Mouse (Mus musculus): Measurements from ENCODE around the gene Maz. TPM values are rescaled to one million over a fixed set of nuclear protein-coding genes. Genes with fewer than 3 reads are reported as not detected.

Gene Maz
- polyA plus RNA-seq, 1 experiment from 2014 or later, result 42.2 TPM

- 81% methylated on average over 6 of the region's 6 CpGs for WGBS (ENCODE audit: insufficient replicate concordance)
- Histone ChIP-seq H3K36me3 (peaks cover 24% of the 10 kb centered on the region), H3K4me3 (replicated peaks) (peak overlapping the region; percentile 86; the same call in 1 of the 2 replicates), H3K27ac (no peak overlapping the region), H3K4me1 (replicated peaks) (peaks cover 86% of the 10 kb centered on the region), H3K4me2 (peak overlapping the region; percentile 95), H3K9ac (peak overlapping the region; percentile 73; the same call in 1 of the 2 replicates), H3K9me3 (replicated peaks) (no peaks in the 10 kb centered on the region), H3K27me3 (no peaks in the 10 kb centered on the region)
- ATAC-seq (ENCODE audit: low read depth) (no peak), DNase-seq (no peak)
Measured at GRCm38 (mm10) chr7:127013385-127013784, 13.5 kb downstream of the Maz start.

- DNase-seq (no peak), ATAC-seq (ENCODE audit: low read depth) (no peak)
- no peaks in the 10 kb centered on the region for H3K27me3 ChIP-seq
- H3K4me3 ChIP-seq (replicated peaks), result no peak overlapping the region
- H3K4me2 ChIP-seq, result no peak overlapping the region
- no peak overlapping the region for H3K27ac ChIP-seq
- peaks cover 24% of the 10 kb centered on the region for H3K36me3 ChIP-seq
- 89% methylated on average over 10 of the region's 10 CpGs for WGBS (ENCODE audit: insufficient replicate concordance)
- H3K9ac ChIP-seq, result no peak overlapping the region
- H3K9me3 ChIP-seq (replicated peaks), result no peaks in the 10 kb centered on the region
- H3K4me1 ChIP-seq (replicated peaks), result peaks cover 86% of the 10 kb centered on the region
Measured at GRCm38 (mm10) chr7:127012845-127013244, 14.0 kb downstream of the Maz start.

- 72% methylated on average over 6 of the region's 6 CpGs for WGBS (ENCODE audit: insufficient replicate concordance)
- DNase-seq (no peak), ATAC-seq (ENCODE audit: low read depth) (no peak)
- Histone ChIP-seq H3K4me3 (replicated peaks) (no peak overlapping the region), H3K27ac (0 out of 2 replicates have a peak overlapping the region, but pooled peaks have one; percentile 32), H3K4me1 (replicated peaks) (peaks cover 86% of the 10 kb centered on the region), H3K9ac (no peak overlapping the region), H3K9me3 (replicated peaks) (no peaks in the 10 kb centered on the region), H3K4me2 (no peak overlapping the region), H3K36me3 (peaks cover 24% of the 10 kb centered on the region), H3K27me3 (no peaks in the 10 kb centered on the region)
Measured at GRCm38 (mm10) chr7:127012374-127012773, 14.5 kb downstream of the Maz start.

GRCm38 (mm10) chr7:127011717-127012116, 15.1 kb downstream of the Maz start:
- Histone ChIP-seq H3K4me3 (replicated peaks) (no peak overlapping the region), H3K4me2 (no peak overlapping the region), H3K27ac (peak overlapping the region; percentile 38), H3K9me3 (replicated peaks) (no peaks in the 10 kb centered on the region), H3K27me3 (no peaks in the 10 kb centered on the region), H3K4me1 (replicated peaks) (peaks cover 88% of the 10 kb centered on the region), H3K36me3 (peaks cover 24% of the 10 kb centered on the region), H3K9ac (0 out of 2 replicates have a peak overlapping the region, but pooled peaks have one; percentile 5)
- WGBS (ENCODE audit: insufficient replicate concordance), result 72% methylated on average over 2 of the region's 2 CpGs
- DNase-seq (no peak), ATAC-seq (ENCODE audit: low read depth) (no peak)

GRCm38 (mm10) chr7:127011051-127011450, 15.8 kb downstream of the Maz start:
- DNase-seq, result no peak
- Histone ChIP-seq H3K9ac (no peak overlapping the region), H3K9me3 (replicated peaks) (no peaks in the 10 kb centered on the region), H3K4me2 (no peak overlapping the region), H3K4me1 (replicated peaks) (peaks cover 86% of the 10 kb centered on the region), H3K27ac (peak overlapping the region; percentile 9; the same call in 1 of the 2 replicates), H3K36me3 (peaks cover 24% of the 10 kb centered on the region), H3K4me3 (replicated peaks) (no peak overlapping the region), H3K27me3 (no peaks in the 10 kb centered on the region)
- WGBS (ENCODE audit: insufficient replicate concordance), result 88% methylated on average over 2 of the region's 2 CpGs
- ATAC-seq (ENCODE audit: low read depth), result no peak

- peak overlapping the region; percentile 64 for H3K9ac ChIP-seq
- DNase-seq (no peak), ATAC-seq (ENCODE audit: low read depth) (no peak)
- peak overlapping the region; percentile 93 for H3K27ac ChIP-seq
- peak overlapping the region; percentile 56; the same call in 1 of the 2 replicates for H3K4me2 ChIP-seq
- H3K27me3 ChIP-seq, result no peaks in the 10 kb centered on the region
- H3K4me1 ChIP-seq (replicated peaks), result peaks cover 75% of the 10 kb centered on the region
- peaks cover 12% of the 10 kb centered on the region for H3K36me3 ChIP-seq
- no peak overlapping the region for H3K4me3 ChIP-seq (replicated peaks)
- 79% methylated on average over 17 of the region's 17 CpGs for WGBS (ENCODE audit: insufficient replicate concordance)
- no peaks in the 10 kb centered on the region for H3K9me3 ChIP-seq (replicated peaks)
Measured at GRCm38 (mm10) chr7:127009307-127010085, 17.3 kb downstream of the Maz start.

GRCm38 (mm10) chr7:127008239-127009019, 18.4 kb downstream of the Maz start:
- DNase-seq (peak; percentile 79), ATAC-seq (ENCODE audit: low read depth) (peak; percentile 96)
- Histone ChIP-seq H3K36me3 (peaks cover 10% of the 10 kb centered on the region), H3K4me3 (replicated peaks) (peak overlapping the region; percentile 12; the same call in 1 of the 2 replicates), H3K4me2 (peak overlapping the region; percentile 56), H3K9me3 (replicated peaks) (no peaks in the 10 kb centered on the region), H3K4me1 (replicated peaks) (peaks cover 65% of the 10 kb centered on the region), H3K9ac (peak overlapping the region; percentile 64), H3K27me3 (no peaks in the 10 kb centered on the region), H3K27ac (peak overlapping the region; percentile 93)
- WGBS (ENCODE audit: insufficient replicate concordance), result 32% methylated on average over 9 of the region's 9 CpGs

- 0 out of 2 replicates have a peak, but pooled peaks cover under 1% of the 10 kb centered on the region for H3K36me3 ChIP-seq
- H3K4me1 ChIP-seq (replicated peaks), result peaks cover 56% of the 10 kb centered on the region
- peak overlapping the region; percentile 93 for H3K27ac ChIP-seq
- H3K9ac ChIP-seq, result no peak overlapping the region
- no peaks in the 10 kb centered on the region for H3K9me3 ChIP-seq (replicated peaks)
- ATAC-seq (ENCODE audit: low read depth), result no peak
- no peak overlapping the region for H3K4me3 ChIP-seq (replicated peaks)
- no peak for DNase-seq
- H3K4me2 ChIP-seq, result no peak overlapping the region
- no peaks in the 10 kb centered on the region for H3K27me3 ChIP-seq
- WGBS (ENCODE audit: insufficient replicate concordance), result 79% methylated on average over 6 of the region's 6 CpGs
Measured at GRCm38 (mm10) chr7:127007313-127008024, 19.4 kb downstream of the Maz start.

- DNase-seq, result no peak
- ATAC-seq (ENCODE audit: low read depth), result no peak
- H3K36me3 ChIP-seq, result no peaks in the 10 kb centered on the region
- WGBS (ENCODE audit: insufficient replicate concordance), result 72% methylated on average over 4 of the region's 4 CpGs
- no peak overlapping the region for H3K27ac ChIP-seq
- H3K9me3 ChIP-seq (replicated peaks), result no peaks in the 10 kb centered on the region
- no peak overlapping the region for H3K4me2 ChIP-seq
- peaks cover 28% of the 10 kb centered on the region for H3K4me1 ChIP-seq (replicated peaks)
- H3K4me3 ChIP-seq (replicated peaks), result no peak overlapping the region
- H3K27me3 ChIP-seq, result no peaks in the 10 kb centered on the region
- no peak overlapping the region for H3K9ac ChIP-seq
Measured at GRCm38 (mm10) chr7:127004122-127004875, 22.5 kb downstream of the Maz start.

GRCm38 (mm10) chr7:127003620-127004019, 23.2 kb downstream of the Maz start:
- Histone ChIP-seq H3K27ac (no peak overlapping the region), H3K27me3 (no peaks in the 10 kb centered on the region), H3K9me3 (replicated peaks) (no peaks in the 10 kb centered on the region), H3K4me2 (no peak overlapping the region), H3K4me3 (replicated peaks) (no peak overlapping the region), H3K4me1 (replicated peaks) (peaks cover 21% of the 10 kb centered on the region), H3K9ac (no peak overlapping the region), H3K36me3 (no peaks in the 10 kb centered on the region)
- ATAC-seq (ENCODE audit: low read depth), result no peak
- 80% methylated on average over 5 of the region's 5 CpGs for WGBS (ENCODE audit: insufficient replicate concordance)
- DNase-seq, result no peak
